Mouse (Mus musculus): ENCODE measurements at regions not wholly inside any gene's neighbourhood (a gene's known extent, or its start where the extent isn't known, plus 50 kb on each side); places are given as distances from the start of the nearest gene placed in this dataset.

DNA sequence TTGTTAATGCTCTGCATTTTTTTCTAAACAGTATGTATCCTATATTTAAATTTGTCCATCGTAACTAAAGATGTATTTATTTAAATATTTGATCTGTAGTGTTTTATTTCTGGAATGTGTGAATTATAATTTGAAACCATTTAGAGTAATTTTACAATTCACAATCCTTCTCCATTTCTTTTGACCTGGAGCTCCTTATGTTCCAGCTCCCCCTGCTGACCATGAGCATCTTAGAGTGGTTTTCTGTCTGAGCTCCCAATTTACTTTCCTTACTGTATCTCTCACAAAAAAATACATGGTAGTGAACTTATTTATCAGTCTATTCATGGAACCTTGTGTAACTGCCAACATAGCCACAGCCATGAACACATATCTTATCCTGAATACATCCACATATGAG, 655.8 kb downstream of the Adam6a start:
- WGBS: 57% methylated on average over 1 of the region's 1 CpGs
- DNase-seq (ENCODE audit: low spot score) (no peak), ATAC-seq (no peak)
- Histone ChIP-seq H3K27ac (ENCODE audit: low read length) (no peak overlapping the region), H3K4me1 (ENCODE audit: insufficient read depth, low read depth, low read length) (no peaks in the 10 kb centered on the region), H3K4me2 (replicated peaks; ENCODE audit: low read depth, low read length) (no peak overlapping the region), H3K36me3 (ENCODE audit: insufficient read depth, low read length) (no peaks in the 10 kb centered on the region), H3K27me3 (replicated peaks; ENCODE audit: insufficient read depth, low read length) (no peaks in the 10 kb centered on the region), H3K4me3 (ENCODE audit: low read depth, low read length) (no peak overlapping the region), H3K9me3 (ENCODE audit: low read length) (peaks cover 3% of the 10 kb centered on the region; the same call in 1 of the 2 replicates), H3K9ac (replicated peaks; ENCODE audit: low read depth) (no peak overlapping the region)
- TF ChIP-seq EP300 (IDR thresholded peaks at IDR 0.05) (no peak), CTCF (IDR thresholded peaks at IDR 0.05) (no peak)

DNA sequence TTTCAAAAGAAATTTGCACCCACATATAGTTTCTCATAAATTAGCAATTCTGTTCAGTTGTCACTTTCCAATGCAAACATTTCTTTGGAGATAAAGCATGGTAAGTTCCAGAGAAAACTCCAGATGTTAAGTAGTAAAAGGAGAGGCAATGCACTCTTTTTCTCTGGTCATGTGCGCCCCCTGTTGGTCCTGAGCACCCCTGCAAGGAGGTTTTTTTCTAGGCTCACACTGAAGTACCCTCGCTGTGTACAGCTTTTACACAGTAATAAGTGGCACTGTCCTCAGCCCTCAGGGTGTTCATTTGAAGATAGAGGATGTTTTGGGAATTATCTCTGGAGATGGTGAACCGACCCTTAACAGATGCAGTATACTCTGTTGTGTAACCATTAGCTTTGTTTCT, 678.8 kb downstream of the Adam6a start:
- WGBS: 24% methylated on average over 3 of the region's 3 CpGs
- no peak for ATAC-seq

More for the DNA sequence above, 678.8 kb downstream of the Adam6a start:
- DNase-seq (ENCODE audit: low spot score): no peak
- Histone ChIP-seq H3K27ac (ENCODE audit: low read length) (no peak overlapping the region), H3K4me3 (ENCODE audit: low read depth, low read length) (no peak overlapping the region), H3K9ac (replicated peaks; ENCODE audit: low read depth) (no peak overlapping the region), H3K4me2 (replicated peaks; ENCODE audit: low read depth, low read length) (no peak overlapping the region), H3K4me1 (ENCODE audit: insufficient read depth, low read depth, low read length) (no peaks in the 10 kb centered on the region), H3K36me3 (ENCODE audit: insufficient read depth, low read length) (no peaks in the 10 kb centered on the region), H3K27me3 (replicated peaks; ENCODE audit: insufficient read depth, low read length) (no peaks in the 10 kb centered on the region), H3K9me3 (ENCODE audit: low read length) (no peaks in the 10 kb centered on the region)
- no peak for TF ChIP-seq EP300 (IDR thresholded peaks at IDR 0.05)
- TF ChIP-seq CTCF (IDR thresholded peaks at IDR 0.05): no peak
